Mouse (Mus musculus) kidney, postnatal 14 days (tissue): ENCODE measurements around the gene Ccl2.
A peak's percentile ranks its signal among the peaks of the same experiment; 100 is the strongest.

Experiments
- DNase-seq: peaks from one replicate; pipeline ENCODE4 v3.0.0; 2022; ENCODE audit warnings: mixed read lengths

Gene Ccl2

GRCm38 (mm10) chr11:82038535-82038934 lies 3.2 kb downstream of the Ccl2 start, which contains the start of gene Gm17268:
Gene Gm17268 (minus strand): TSS chr11:82038562.
- no peak for DNase-seq

- DNase-seq = no peak
Measured at GRCm38 (mm10) chr11:82039132-82039660, 3.8 kb downstream of the Ccl2 start.

GRCm38 (mm10) chr11:82041671-82042080 lies 6.3 kb downstream of the Ccl2 start:
- no peak for DNase-seq

GRCm38 (mm10) chr11:82045471-82045870 lies 10.1 kb downstream of the Ccl2 start, which contains the start of gene Ccl7:
Gene Ccl7 (plus strand): TSS chr11:82045712.
- DNase-seq = no peak

GRCm38 (mm10) chr11:82047746-82048415 lies 12.5 kb downstream of the Ccl2 start:
- DNase-seq = peak; percentile 48

- no peak for DNase-seq
Measured at GRCm38 (mm10) chr11:82053849-82054248, 18.5 kb downstream of the Ccl2 start.

GRCm38 (mm10) chr11:82057646-82058045 lies 22.3 kb downstream of the Ccl2 start, which contains the start of gene Ccl11:
Gene Ccl11 (plus strand): TSS chr11:82057823.
- no peak for DNase-seq

- DNase-seq = no peak
Measured at GRCm38 (mm10) chr11:82062226-82062625, 26.9 kb downstream of the Ccl2 start.

- DNase-seq = no peak
Measured at GRCm38 (mm10) chr11:82063454-82063853, 28.1 kb downstream of the Ccl2 start.

- DNase-seq = no peak
Measured at GRCm38 (mm10) chr11:82066953-82067571, 31.7 kb downstream of the Ccl2 start.

GRCm38 (mm10) chr11:82071076-82071475 lies 35.7 kb downstream of the Ccl2 start:
- DNase-seq = no peak

- DNase-seq = no peak
Measured at GRCm38 (mm10) chr11:82072374-82072773, 37.0 kb downstream of the Ccl2 start.

- DNase-seq = no peak
Measured at GRCm38 (mm10) chr11:82072984-82073383, 37.6 kb downstream of the Ccl2 start.

GRCm38 (mm10) chr11:82073686-82074085 lies 38.3 kb downstream of the Ccl2 start:
- no peak for DNase-seq

GRCm38 (mm10) chr11:82077031-82077430 lies 41.7 kb downstream of the Ccl2 start:
- DNase-seq = no peak

GRCm38 (mm10) chr11:82078136-82078730 lies 42.9 kb downstream of the Ccl2 start:
- no peak for DNase-seq

- no peak for DNase-seq
Measured at GRCm38 (mm10) chr11:82080865-82081264, 45.5 kb downstream of the Ccl2 start.

- no peak for DNase-seq
Measured at GRCm38 (mm10) chr11:82084360-82084759, 49.0 kb downstream of the Ccl2 start.
